Mouse (Mus musculus): ENCODE measurements at regions not wholly inside any gene's neighbourhood (a gene's known extent, or its start where the extent isn't known, plus 50 kb on each side); places are given as distances from the start of the nearest gene placed in this dataset.

DNA sequence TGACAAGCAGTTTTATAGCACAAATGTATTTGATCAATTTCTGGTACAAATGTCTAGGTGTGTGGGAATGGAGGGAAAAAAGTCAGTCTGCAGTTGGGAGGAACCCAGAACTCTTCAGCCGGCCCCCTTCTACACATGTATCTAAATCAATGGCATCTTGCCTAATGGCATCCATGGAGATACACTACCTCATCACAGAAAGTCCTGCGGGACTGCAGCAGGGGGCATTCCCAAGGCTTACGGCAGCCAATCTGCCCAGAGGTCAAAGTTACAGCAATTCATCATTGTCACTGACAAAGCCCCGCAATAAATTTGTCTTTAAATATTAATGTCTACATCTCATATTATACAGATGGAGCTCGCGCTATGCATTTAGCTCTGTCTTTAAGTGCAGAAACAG lies 135.7 kb upstream of the Arhgap5 start:
- DNase-seq, result no peak

DNA sequence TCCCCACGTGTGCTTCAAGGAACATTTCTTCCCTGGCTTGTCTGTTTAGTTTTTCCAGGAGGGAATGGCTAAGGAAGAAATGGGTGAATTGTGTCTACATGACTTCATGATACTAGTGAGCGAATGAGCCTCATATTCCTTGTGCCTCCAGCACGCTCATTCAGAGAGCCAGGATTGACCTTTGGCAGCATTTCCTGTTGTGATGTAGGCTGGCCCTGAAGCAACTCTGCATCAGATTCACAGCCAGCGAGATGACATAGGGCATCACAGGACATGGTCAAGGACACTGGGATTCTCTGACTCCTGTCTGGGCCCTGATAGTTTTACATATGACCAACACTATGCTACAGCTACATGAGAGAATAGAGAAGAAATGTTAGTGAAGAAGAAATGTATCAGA lies 135.3 kb upstream of the Arhgap5 start:
- DNase-seq, result peak in 1 of 2 experiments; percentile 13

DNA sequence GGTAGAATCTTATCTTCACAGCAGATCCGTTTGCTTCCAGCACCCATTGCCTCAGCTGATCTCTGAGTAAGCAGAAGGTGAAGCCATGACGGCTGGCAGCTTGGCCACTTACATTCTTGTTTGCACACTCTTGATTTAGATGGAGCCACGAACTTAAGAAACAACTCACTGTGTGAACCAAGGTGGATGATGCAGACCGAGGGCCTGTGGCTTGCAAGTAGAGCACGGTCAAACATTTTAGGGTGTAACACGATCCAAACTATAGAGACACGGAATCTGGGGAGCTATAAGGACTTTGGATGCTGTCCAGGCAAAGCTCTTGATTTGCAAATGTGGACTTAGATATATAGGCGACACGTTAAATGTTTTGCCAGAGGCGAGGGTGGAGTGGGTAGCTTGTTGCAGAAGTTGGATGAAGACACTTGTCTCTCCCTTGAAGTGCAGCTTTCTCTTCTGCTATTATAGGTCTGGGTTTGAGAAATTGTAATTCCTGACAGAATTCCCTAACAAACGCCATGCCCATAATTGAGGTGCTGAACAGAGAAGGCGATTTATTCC lies 133.5 kb upstream of the Arhgap5 start:
- DNase-seq, result no peak

DNA sequence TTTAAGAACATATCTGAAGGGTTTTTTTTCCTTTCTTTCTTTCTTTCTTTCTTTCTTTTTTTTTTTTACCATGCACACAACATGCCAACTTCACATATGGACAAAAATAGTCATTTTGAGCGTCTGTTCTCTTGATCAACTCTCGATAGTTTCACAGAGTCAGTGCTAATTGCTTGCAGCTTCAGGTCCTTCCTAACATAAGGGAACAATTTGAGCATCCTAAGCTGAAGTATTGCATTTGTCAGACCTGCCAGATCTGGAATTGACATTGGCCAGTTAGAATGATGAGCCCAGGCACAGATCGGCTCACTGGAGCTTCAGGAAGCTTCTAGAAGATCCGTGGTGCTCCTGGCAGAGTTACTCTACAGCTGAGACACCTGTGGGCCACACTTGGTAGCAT lies 128.7 kb upstream of the Arhgap5 start:
- no peak for DNase-seq

DNA sequence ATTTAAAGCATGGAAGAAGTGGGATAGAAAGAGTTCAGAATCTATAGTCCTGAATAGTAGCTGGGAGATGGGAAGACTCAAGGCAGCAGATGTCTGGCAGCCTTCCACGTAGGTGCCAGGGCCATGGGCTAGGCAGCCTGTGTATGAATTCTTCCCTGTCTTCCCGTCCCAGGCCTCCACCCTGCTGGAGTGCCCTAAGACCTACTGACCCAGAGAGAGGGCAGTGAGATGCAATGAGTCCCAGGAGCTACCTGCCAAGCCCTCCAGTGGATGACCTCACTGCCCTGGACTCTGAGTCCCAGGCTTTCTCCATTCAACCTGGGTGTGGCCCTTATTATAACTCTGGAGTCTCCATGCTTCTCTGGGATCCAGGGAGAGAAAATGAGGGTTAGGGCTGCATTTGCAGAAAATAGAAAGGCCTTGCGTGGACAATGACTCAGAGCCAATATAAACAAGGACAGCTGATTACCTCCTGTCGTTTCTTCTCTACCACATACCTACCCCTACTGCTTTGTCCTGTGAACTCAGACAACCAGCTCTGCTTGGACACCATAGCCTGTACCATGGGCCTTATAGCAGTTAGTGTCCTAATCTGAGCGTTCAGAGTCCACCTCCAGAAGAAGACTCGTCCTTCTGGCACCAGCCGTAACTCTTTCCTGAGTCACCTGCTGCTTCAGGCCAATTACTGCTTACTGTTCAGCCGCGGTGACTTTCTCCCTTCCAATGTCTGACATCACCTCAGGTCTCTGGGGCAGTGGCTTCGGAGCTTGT lies 126.9 kb upstream of the Arhgap5 start:
- DNase-seq, result peak in 1 of 2 experiments; percentile 19

DNA sequence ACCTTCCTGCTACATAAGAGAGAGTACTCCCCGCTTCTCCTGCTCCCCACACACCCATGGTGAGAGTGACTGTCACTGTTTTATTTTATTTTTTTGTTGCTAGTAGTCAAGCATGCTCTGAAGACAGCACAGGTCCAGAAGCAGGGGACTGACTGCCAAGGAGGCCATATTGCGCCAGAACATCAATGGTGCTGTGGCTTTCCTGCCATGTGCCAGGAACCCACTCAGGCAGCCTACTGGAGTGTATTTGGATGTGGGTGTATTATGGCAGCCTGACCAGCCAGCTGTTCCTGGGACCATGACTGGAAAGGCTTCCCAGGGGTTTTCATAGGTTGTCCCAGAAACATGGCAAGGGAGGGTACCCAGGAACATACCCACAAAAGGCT lies 126.3 kb upstream of the Arhgap5 start:
- no peak for DNase-seq

DNA sequence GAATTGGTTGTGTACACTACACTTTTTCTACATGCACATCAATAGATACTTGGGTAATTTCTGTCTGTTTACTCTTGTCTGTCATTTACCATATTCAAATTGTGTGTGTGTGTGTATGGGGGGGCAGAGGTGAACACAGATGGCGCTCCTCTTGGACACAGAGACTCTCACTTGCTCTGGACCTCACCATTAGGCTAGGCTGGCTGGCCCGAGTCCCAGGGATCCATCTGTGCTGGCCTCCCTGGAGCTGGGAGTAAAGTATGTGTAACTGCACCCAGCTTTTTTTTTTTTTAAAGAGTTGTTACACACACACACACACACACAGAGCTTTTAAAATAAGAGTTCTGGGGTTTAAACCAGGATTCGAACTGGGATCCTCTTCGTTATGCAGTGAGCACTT lies 124.5 kb upstream of the Arhgap5 start:
- no peak for DNase-seq

DNA sequence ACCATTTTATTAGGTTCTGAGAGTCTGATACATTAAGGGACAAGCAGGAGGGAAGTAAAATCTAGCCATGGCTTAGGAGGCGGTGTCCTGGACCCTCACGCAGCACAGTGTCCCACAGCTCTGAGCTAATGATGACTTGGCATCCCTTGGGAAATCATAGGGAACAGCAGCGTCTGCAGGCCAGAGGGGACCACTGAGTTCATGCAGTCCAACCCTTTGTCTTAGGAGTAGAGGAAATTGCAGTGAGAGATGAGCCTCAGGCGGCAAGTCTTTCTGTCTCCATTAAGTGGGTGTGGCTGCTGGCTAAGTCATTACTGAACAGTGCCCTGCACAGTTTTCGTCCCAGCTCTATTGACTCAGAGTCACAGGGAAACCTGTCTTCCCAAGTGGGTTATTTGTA lies 123.8 kb upstream of the Arhgap5 start:
- DNase-seq, result no peak

DNA sequence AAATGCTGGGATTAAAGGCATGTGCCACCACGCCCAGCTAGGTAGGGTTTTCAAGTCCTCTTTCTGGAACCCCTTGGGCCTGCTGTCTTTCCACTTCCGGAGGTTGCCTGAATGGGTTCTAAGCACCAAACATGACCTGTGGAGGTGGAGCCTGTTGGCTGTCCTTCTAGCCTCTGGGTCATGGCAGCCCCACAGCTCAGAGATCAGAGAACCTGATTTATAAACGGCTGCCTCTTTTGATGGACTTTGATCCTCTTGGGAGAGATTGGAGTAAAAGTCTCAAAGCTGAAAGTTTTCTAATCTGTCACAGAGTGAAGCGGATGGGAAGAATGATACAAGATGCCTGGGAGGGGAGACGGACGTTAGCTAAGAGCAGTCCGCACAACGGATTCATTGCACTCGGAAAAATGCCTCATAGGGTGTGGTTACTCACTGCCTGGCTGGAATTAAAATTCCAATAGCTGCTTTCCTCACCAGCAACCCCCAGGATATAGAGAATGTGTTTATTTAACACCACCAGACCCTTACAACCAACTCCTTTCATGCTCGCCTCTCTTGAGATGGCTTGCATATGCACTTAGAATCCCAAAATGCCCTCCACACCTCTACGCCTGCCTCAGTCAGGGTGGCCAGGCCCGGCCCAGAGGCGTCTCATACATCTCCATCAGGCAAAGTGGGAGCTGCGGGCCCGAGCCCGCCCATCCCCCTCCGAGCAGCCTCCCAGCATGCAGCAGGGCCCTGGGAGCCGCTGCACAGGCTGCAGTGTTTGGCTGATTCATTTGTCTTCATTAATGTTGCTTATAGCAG lies 122.4 kb upstream of the Arhgap5 start:
- DNase-seq, result no peak

DNA sequence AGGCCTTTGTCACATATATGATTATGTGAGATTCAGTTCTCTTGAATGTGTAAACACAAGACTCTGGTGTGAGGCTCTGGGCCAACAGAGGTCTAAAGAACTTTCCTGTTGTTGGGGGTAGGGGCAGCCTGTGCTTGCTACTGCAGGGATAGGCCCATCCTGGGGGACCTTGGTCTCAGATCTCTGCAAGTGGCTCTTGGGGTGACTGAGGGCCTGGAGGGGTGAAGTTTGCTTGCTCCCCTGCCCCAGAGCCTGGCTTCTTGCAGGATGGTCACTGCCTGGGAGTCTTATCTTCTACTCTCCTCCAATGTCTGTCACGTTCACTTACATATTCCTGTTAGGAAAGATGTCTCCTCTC lies 121.8 kb upstream of the Arhgap5 start:
- DNase-seq, result no peak

DNA sequence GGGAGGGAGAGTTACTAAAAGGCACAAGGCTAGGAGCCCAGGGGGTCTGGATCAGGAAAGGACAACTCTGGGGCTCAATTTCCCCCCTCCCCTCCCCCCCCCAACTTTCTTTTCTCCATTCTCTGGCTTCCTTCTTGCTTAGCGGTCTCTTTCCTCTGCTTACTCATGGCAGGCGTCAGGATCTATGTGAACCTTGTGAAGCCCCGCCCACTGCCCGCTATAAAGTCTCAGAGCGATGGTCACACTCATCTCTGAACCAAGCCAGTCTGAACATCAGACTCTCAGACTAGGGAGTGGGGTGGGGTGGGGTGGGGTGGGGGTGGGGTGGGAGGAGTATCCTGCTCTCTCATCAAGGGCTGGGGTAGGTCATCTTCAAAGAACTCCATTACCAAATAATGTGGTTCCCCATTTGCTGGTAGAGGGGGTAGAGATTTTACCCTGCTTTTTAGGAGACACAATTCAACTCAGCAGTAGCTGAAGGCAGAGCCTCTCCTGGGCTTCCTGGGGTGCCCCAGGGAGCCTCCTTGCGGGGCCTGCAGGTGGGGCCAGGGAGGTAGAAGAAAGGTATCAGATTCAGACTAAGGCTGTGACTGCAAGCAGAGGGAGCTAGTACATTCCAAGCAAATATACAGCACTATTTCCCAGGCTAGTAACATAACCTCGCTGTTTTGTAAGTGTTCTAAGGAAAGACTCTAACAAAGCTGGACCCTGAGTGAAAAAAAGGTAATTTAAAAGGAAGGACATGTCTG lies 120.8 kb upstream of the Arhgap5 start:
- DNase-seq, result peak in 1 of 2 experiments; percentile 37

DNA sequence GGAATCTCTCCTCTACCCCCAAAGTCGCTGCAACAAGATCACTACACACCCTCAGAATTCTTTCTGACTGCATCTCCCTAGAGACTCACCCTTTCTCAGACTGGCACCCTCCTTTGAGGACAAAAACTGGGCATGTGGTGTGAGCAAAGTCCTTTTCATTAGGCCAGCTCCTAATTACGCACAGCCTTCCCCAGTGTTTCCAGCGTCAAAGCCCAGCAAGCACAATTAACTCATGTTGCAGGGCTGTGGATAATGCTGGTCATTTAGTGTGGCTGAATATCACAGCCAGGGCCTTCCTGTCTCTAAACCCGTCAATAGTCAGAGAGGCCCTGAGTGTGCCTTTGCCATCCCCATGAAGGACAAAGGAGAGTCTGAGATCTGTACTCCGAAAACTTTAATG lies 114.2 kb upstream of the Arhgap5 start:
- DNase-seq, result no peak

DNA sequence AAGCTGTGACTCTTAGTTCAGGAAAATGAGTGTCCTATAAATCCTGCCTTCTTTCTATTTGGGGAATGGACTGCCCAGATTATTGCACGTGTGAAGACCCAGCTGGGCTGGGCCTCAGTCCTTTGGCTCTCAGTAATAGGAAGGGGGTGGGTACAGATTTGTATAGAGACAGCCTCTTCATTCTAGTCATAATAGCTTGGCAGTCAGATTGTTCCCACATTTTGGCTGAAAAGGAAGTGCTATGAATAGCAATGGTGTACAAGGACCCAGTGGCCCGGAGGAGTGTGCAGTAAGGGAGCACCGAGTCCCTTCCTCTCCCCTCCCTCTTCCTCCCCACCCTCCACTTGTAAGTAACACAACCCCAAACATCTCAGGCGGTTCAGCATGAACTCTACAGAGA lies 113.5 kb upstream of the Arhgap5 start:
- peak; percentile 18 to 56 for DNase-seq

DNA sequence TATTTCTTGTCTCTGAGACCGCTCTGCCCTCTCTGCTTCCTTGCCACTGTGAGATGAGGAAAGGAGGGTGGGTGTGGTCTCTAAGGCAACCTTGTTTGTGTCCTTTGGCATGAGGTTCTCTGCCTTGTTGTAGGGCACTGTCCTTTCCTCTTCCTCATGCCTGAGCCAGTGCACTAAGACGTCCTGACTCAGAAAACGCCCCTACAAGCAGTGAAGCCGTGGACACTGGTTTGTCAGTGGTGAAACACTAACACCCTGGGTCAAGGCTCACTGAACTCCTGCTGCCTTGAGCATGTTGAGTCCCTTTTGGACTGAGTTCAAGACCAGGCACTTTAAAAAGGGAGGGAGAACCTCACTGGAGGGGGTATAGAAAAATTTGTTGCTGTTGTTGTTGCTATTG lies 111.1 kb upstream of the Arhgap5 start:
- no peak for DNase-seq

DNA sequence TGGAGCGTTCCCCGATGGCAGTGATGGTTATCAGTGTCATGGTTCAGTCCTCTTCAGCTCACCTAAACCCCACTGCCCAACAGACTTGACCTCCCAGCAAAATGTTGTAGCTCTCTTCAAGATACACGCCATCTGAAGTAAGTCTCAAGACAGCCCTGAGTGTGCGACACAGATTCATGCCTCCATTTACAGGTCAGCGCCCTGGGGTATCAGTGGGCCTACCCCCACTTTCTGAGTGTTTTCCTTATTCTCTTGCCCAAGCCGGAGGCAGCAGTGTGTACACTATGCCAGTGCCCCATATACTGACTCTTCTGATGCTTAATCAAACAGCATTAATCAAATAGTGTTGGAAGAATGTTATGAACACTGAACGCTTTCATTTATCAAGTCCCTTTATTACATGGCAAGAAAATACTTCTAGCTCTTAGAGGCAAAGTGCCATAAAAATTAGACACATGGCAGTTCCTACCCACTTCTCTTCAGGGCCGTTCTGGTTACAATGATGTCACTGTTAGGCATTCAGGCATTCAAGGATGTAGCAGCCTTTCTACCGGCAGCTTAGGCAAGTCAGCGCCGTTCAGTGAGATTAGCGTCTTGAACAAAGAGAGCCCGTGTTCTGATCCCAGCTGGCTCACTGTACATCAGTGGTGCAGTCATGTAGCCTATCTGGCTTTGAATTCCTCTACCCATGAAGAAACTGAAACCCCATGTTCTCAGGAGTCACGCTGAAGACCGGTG lies 109.6 kb upstream of the Arhgap5 start:
- no peak for DNase-seq

DNA sequence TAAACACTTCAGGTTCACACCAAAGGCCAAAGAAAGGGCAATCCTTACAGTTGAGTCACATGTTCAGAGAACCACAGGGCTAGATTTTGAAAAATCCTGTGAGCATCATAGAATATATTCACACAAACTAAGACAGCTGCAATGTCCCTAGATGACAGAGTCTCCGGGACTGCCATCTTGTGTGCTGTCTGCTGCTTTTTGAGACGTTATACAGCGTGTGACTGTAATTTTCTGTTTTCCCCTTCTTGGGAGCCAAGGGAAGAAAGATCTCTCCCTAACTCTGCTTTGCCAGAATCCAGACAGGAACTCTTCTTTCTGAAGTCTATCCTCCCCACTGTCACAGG lies 109.1 kb upstream of the Arhgap5 start:
- no peak for DNase-seq

DNA sequence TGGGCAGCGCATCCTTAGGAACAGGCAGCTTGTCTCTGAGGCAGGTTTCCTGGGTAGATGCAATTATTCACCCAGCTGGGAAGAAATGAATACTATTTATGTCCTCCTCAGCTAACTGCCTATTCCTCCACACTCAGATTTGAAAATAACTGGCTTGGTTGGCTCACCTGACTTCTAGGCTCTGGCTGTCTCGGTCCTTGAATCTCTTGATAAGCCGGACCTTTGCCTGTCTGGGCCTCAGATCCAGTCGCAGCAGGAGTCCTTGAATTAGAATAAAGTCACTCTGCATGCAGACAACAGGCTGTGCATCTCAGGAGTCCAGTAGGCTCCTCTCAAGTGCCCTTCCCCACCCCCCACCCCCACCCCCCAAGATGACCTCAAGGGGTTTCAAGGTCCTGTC lies 108.7 kb upstream of the Arhgap5 start:
- DNase-seq, result no peak

DNA sequence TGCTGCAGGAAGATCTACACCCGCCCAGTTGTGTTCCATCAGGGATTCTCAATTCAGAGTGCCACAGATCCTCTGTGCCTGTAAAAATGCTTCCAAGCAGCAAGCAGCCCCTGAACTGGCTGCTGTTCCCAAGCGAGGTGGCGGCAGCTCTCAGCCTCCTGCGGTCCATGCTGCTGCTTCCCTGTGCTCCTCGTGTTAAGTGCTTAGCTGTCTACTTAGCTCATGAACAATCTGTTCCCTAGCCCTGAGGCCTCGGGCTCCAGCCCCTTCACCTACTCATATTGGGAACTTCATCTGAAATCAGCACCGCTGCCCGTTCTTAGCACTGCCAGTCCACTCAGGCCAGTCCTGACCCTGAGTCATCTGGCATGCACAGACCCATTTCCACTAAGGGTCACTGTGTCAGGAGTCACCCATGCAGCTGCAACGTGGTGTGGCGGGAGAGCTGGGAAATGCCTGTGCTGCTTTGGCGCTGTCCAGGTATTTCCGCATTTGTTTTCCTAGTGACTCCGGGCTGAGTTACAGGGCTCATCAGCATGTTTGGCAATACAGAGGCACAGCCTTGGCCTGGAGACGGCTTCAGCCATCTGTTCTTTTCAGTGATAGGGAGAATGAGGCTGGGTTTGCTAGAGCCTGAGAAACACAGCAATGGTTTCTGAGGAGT lies 107.5 kb upstream of the Arhgap5 start:
- DNase-seq, result peak; percentile 45 to 67

DNA sequence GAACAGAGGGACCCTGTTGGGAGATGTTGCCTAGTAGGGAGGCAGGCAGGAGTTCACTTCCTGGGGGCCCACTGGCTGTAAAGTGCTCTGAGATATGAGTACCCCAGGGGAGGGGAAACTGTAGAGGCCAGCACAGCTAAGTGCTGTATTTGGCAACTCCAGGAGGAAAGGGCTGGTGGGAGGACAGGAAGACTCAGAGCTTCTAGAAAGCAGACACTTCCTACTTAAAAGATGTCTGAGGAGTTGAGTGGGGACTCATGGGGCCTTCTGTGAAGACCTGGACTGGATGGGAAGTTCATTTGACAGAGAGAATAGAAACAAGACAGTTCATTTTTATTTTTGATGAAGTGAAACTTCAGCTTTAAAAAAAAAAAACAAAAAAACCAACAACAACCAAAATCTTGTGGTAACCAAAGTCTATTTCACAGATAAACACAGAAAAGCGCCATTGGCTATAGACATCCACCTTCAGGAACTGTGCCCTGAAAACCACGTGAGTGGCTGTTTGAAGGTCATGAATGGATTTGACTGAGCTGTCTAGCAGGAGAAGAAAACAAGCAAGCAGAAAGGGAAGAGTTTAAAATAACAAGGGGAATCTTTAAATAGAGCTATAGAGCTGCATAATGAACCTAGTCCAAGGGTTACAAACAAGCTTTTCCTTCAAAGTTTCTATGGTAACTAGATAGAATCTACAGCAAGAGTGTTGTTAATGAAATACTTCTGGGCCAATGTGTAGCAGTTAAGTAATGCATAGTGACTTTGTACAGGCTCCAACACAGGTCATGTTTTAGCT lies 105.9 kb upstream of the Arhgap5 start:
- DNase-seq, result peak; percentile 48

DNA sequence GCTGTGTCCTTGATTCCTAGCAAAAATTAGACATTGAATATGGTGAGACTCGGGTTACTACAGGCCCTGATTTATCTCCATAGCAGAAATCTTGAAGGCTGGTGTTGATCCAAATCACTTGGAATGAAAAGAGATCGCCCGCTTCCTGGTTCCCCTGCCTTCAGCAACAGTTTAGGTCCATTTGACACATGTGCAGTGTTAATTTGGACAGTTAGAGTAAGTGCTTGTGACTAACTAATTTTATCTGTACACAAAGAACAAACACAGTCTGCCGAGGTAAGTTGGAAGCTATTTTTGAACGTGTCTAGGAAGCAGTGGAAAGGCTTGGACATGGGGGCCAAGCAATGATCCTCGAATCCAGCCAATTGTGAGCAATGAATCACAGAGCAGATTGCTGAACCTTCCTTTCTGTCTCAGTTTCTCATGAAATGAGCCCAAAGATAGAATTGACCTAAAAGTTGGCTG lies 105.2 kb upstream of the Arhgap5 start:
- DNase-seq, result no peak

DNA sequence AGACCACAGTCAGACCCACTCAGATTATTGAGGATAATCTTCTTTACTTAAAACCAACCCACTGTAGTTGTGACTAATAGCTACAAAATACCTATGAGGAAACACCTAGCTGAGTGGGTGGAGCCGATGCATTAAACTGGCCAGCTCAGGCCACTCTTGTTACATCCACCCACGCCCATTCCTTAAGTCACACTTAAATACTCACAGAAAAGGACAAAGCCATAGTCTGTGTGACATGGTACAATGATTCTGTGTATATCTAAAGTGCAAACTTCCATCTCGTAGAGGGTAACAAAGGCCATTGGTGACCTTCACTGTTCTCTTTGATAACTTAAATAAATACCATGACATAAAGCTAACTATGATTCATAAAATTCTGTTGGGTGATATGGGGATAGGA lies 103.7 kb upstream of the Arhgap5 start:
- no peak for DNase-seq

Data from kidney, postnatal 36 days (tissue).